Mouse (Mus musculus): ENCODE measurements around the gene Nsun3. TPM values are rescaled to one million over a fixed set of nuclear protein-coding genes. Genes with fewer than 3 reads are reported as not detected.

The Nsun3 gene
- total and polyA plus RNA-seq, 2 experiments from 2014 or later = 10.8 to 27.4 TPM

- WGBS = 26% methylated on average over 8 of the region's 8 CpGs
- no peak overlapping the region for H3K4me2 ChIP-seq (ENCODE audit: low read depth)
- no peaks in the 10 kb centered on the region for H3K36me3 ChIP-seq (ENCODE audit: insufficient read depth)
- H3K27me3 ChIP-seq (ENCODE audit: insufficient read depth, low read length) = no peaks in the 10 kb centered on the region
- H3K4me1 ChIP-seq (ENCODE audit: insufficient read depth) = no peaks in the 10 kb centered on the region
- DNase-seq (peak; percentile 26), ATAC-seq (no peak)
- H3K9me3 ChIP-seq (ENCODE audit: low read length) = no peaks in the 10 kb centered on the region
- no peak overlapping the region for H3K4me3 ChIP-seq (ENCODE audit: low read depth, low read length)
- H3K27ac ChIP-seq (ENCODE audit: low read depth, low read length) = no peak overlapping the region
- TF ChIP-seq CTCF (IDR thresholded peaks at IDR 0.05; ENCODE audit: low read depth) = no peak
- no peak overlapping the region for H3K9ac ChIP-seq
These were observed 96.2 kb downstream of the Nsun3 start for GRCm38 (mm10) chr16:62690436-62690835.

GRCm38 (mm10) chr16:62686073-62686472, 100.5 kb downstream of the Nsun3 start:
- H3K4me1 ChIP-seq (ENCODE audit: insufficient read depth) = no peaks in the 10 kb centered on the region
- 17% methylated on average over 2 of the region's 2 CpGs for WGBS

GRCm38 (mm10) chr16:62685494-62685893, 101.1 kb downstream of the Nsun3 start:
- no peaks in the 10 kb centered on the region for H3K4me1 ChIP-seq (ENCODE audit: insufficient read depth)
- ATAC-seq (no peak), DNase-seq (no peak)
- H3K27me3 ChIP-seq (ENCODE audit: insufficient read depth, low read length) = no peaks in the 10 kb centered on the region
- 55% methylated on average over 4 of the region's 4 CpGs for WGBS
- H3K4me3 ChIP-seq (ENCODE audit: low read depth, low read length) = no peak overlapping the region
- H3K4me2 ChIP-seq (ENCODE audit: low read depth) = no peak overlapping the region
- H3K36me3 ChIP-seq (ENCODE audit: insufficient read depth) = no peaks in the 10 kb centered on the region
- H3K9ac ChIP-seq = no peak overlapping the region
- no peaks in the 10 kb centered on the region for H3K9me3 ChIP-seq (ENCODE audit: low read length)
- H3K27ac ChIP-seq (ENCODE audit: low read depth, low read length) = no peak overlapping the region
- TF ChIP-seq CTCF (IDR thresholded peaks at IDR 0.05; ENCODE audit: low read depth) = no peak

More at GRCm38 (mm10) chr16:62686073-62686472, 100.5 kb downstream of the Nsun3 start:
- DNase-seq (no peak), ATAC-seq (peak; percentile 32; the same call in 1 of the 2 replicates)
- Histone ChIP-seq H3K4me2 (ENCODE audit: low read depth) (no peak overlapping the region), H3K36me3 (ENCODE audit: insufficient read depth) (no peaks in the 10 kb centered on the region), H3K9ac (no peak overlapping the region), H3K27me3 (ENCODE audit: insufficient read depth, low read length) (no peaks in the 10 kb centered on the region), H3K4me3 (ENCODE audit: low read depth, low read length) (no peak overlapping the region), H3K27ac (ENCODE audit: low read depth, low read length) (no peak overlapping the region), H3K9me3 (ENCODE audit: low read length) (no peaks in the 10 kb centered on the region)
- TF ChIP-seq CTCF (IDR thresholded peaks at IDR 0.05; ENCODE audit: low read depth) = no peak

Small RNA genes lying within 50 kb of the gene (microRNA-seq; reads per million reads assigned to microRNA genes)
- gene Gm25986 = 0 reads per million in 2 experiments

Other genes starting within 250 kb of the Nsun3 start
- gene Stx19, start 27.9 kb upstream of the Nsun3 start, total RNA-seq (2014; rRNA removed) = 0.14 TPM in 1 of 2 replicates, not detected in the other
- 0.08 TPM in 1 of 2 replicates, not detected in the other for gene Stx19, start 27.9 kb upstream of the Nsun3 start, polyA plus RNA-seq (2015; fragmentation: Nextera tagmentation; extraction: Ambion mirVana)
- 21.0 and 21.4 TPM in 2 replicates for gene Arl13b, start 60.2 kb upstream of the Nsun3 start, total RNA-seq (2014; rRNA removed)
- gene Arl13b, start 60.2 kb upstream of the Nsun3 start, polyA plus RNA-seq (2015; fragmentation: Nextera tagmentation; extraction: Ambion mirVana) = 14.1 and 17.0 TPM in 2 replicates
- 8.3 and 11.4 TPM in 2 replicates for gene Pros1, start 67.5 kb upstream of the Nsun3 start, total RNA-seq (2014; rRNA removed)
- gene Pros1, start 67.5 kb upstream of the Nsun3 start, polyA plus RNA-seq (2015; fragmentation: Nextera tagmentation; extraction: Ambion mirVana) = 7.2 and 9.3 TPM in 2 replicates